Mouse (Mus musculus) spleen, postnatal 14 days (tissue): ENCODE data around the gene Hbq1a.
A peak's percentile ranks its signal among the peaks of the same experiment; 100 is the strongest.
"Not testable (repeated sequence)": the region's sequence is repeated elsewhere in the genome, so short reads cannot be mapped to it uniquely, and the experiment has no call there.

Source experiments
- DNase-seq, 2 experiments: peaks; one replicate each; pipeline ENCODE4 v3.0.0; 2021 to 2022; ENCODE audit warnings: low spot score in 2 of 2

Gene Hbq1a

GRCm38 (mm10) chr11:32284582-32284981, 15.3 kb upstream of the Hbq1a start:
- DNase-seq: not testable (repeated sequence)

GRCm38 (mm10) chr11:32285031-32285775, 14.7 kb upstream of the Hbq1a start:
- peak; percentile 59 to 69 for DNase-seq

- not testable (repeated sequence) for DNase-seq
Observed at GRCm38 (mm10) chr11:32285887-32286286, 14.0 kb upstream of the Hbq1a start.

DNA sequence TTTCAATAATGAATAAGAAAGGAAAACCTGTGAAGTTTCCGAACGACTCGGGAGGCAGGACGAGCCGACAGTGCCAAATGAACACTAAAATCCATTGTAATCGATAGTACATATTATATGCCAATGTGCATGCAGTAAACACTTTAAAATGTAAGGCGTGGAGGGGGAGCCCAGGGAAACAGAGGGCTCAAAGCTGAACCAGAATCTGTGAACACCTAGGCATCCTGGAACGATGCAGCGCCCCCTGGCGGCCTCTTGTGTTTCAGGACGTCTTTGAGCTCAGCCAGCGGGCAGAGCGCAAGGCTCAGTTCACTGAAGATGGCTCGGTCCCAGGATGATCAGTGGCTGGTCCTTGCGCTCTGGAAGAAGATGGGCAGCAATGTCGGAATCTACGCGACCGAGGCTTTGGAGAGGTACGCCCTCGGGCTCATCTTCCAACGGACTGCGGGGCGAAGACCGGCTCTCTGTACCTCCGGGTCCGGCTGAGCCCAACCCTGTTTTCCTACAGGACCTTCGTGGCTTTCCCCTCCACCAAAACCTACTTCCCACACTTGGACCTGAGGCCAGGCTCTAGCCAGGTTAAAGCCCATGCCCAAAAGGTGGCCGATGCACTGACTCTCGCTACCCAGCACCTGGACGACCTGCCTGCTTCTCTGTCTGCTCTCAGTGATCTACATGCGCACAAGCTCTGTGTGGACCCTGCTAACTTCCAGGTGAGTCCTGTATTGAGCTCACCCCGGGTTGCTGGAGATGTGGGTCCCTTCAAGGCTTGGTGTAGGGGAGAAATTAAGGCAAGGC, 13.0 kb upstream of the Hbq1a start, which contains the start of gene Hbq1b:
Hbq1b (plus strand) TSS at position 271 of the 798 bp plus-strand sequence.
- DNase-seq: peak; percentile 77 to 85

- no peak for DNase-seq
Observed at GRCm38 (mm10) chr11:32287493-32287825, 12.4 kb upstream of the Hbq1a start.

DNA sequence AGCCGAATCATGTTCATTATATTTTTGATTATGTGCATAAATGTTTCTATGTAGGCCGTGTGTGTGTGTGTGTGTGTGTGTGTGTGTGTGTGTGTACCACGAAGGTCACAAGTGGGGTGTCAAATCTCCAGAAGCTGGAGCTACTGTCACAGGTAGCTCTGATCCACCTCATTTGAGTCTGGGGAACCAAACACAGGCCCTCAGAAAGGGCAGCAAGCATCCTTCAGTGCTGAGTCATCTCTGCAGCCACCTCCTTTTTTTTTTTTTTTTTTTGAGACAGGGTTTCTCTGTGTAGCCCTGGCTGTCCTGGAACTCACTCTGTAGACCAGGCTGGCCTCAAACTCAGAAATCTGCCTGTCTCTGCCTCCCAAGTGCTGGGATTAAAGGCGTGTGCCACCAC, 7.0 kb upstream of the Hbq1a start:
- not testable (repeated sequence) for DNase-seq

DNA sequence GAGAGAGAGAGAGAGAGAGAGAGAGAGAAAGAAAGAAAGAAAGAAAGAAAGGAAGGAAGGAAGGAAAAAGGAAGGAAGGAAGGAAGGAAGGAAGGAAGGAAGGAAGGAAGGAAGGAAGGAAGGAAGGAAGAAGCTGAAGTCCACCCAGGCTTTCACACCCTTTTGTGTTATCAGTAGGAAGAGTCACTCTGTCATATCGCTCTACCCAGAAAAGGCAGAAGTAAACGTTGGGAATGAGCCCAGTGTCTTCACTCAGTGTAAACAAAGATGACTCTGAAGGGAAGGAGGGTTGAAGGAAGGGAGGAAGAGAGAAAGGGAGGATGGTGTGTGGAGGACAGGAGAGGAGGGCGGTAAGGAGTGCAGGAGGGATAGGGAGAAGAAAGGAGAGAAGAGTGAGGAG, 6.4 kb upstream of the Hbq1a start:
- not testable (repeated sequence) for DNase-seq

DNA sequence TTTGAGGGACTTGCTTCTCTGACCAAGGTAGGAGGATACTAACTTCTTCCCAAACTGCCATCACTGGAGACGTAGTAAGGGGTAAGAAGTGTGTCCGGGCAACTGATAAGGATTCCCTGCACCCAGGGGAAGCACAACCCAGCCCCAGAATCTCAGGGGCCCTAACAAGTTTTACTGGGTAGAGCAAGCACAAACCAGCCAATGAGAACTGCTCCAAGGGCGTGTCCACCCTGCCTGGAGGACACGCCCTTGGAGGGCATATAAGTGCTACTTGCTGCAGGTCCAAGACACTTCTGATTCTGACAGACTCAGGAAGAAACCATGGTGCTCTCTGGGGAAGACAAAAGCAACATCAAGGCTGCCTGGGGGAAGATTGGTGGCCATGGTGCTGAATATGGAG, 3.7 kb upstream of the Hbq1a start, which contains the start of gene Hba-a2:
Hba-a2 (plus strand) TSS at position 287 of the 400 bp plus-strand sequence.
- not testable (repeated sequence) for DNase-seq

GRCm38 (mm10) chr11:32297417-32297816, 2.5 kb upstream of the Hbq1a start:
- DNase-seq: not testable (repeated sequence)

GRCm38 (mm10) chr11:32297866-32298531, 1.9 kb upstream of the Hbq1a start:
- DNase-seq: no peak

GRCm38 (mm10) chr11:32298532-32298918, 1.3 kb upstream of the Hbq1a start:
- no peak for DNase-seq

GRCm38 (mm10) chr11:32300279-32301267, 704 bp downstream of the Hbq1a start:
- DNase-seq: no peak

- DNase-seq: no peak
Observed at GRCm38 (mm10) chr11:32301506-32301905, 1.6 kb downstream of the Hbq1a start.

- no peak for DNase-seq
Observed at GRCm38 (mm10) chr11:32302824-32303419, 3.1 kb downstream of the Hbq1a start.

DNA sequence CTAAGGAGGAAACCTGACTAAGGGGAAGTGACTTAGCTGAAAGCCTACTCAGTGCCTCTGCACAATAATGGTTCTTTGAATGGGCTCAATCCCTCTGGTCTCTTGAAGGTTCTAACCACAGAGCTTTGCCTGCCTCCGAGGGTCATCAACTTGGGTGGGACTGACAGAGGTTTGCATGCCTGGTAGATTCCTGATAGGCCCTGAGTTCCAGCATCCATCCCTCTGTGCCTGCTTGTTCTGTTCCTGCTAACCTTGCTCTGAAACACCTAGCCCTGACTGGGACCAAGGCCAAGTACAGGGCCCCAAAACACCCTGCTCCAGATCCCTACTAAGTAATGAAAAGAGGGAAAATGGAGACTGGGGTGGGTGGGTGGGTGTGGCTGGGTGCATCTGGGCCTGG, 3.6 kb downstream of the Hbq1a start:
- DNase-seq: no peak

DNA sequence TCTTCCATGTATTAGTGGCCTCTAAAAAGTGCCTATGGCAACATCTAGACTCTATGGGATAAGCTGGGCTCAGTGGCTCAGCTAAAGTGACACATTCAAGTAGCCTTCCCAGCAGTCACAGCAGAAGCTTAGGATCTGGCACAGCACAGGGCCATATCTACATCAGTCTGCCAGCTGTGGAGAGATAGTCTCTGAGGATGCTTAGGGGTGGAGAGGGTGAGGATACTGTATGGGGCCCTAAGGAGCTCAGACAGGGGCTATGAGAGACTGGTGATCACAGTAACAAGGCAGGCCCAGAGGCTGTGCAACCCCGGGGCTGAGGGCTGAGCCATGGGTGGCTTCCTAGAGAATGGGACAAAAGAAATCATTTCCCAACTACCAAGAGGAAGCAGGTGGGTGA, 7.1 kb downstream of the Hbq1a start:
- DNase-seq: no peak

DNA sequence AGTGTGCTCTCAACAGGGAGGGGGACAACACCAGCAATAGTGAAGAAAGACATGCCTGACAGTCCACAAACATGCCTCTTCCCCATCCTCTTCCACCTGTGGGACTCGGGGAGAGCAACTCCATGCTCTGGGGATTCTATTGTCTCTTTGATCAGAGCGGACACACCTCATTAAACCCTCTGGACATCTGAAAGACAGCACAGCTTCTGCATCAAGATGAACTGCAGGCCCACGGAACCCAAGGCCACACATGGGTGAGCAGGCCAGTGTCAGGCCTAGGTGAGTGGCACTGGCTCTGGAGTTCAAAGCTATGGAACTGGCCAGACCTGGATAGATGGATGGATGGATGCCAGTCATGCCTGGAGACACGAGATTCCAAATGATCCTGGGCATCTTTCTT, 9.6 kb downstream of the Hbq1a start:
- DNase-seq: no peak

DNA sequence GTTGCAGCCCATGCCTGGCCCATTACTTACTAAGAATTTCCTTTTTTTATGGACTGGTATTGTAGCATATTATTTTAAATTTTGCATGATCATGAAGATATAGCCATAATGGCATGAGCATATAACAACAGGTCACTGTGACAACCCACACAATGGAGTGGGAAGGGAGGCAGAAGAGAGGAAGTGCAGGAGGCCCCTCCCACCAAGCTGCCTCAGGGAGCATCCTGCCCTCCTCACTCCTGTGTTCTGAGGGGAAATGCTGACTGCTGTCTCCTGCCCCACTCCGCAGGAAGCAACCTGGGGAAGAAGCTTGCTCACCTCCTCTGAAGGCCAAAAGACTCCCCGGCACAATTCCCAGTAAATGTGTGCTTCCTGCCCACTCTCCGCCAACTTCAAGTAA, 10.1 kb downstream of the Hbq1a start:
- DNase-seq: no peak

DNA sequence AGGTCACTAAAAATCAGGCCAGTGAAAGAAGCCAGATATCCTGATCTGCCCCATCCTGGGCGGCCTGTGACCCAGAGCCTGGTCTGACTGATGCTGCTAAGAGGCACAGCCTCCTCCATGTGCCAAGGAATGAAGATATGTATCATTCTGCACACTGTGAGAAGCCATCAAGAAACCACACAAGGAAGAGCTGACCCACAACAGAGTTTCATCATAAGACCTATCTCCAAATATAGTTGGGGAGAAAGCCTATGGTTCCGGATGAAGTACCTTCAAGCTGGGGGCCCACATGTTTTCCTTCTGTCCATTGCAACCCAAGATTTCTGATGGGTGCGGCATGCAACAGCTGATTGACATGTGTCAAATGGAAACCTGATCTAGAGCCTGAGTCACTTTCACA, 16.1 kb downstream of the Hbq1a start:
- DNase-seq: no peak

GRCm38 (mm10) chr11:32320507-32321195, 20.8 kb downstream of the Hbq1a start:
- DNase-seq: no peak
